Mouse (Mus musculus): Measurements from ENCODE around the gene Dock4. TPM values are rescaled to one million over a fixed set of nuclear protein-coding genes. Genes with fewer than 3 reads are reported as not detected.

The Dock4 gene
- polyA plus RNA-seq, 1 experiment from 2014 or later: 42.0 TPM

DNA sequence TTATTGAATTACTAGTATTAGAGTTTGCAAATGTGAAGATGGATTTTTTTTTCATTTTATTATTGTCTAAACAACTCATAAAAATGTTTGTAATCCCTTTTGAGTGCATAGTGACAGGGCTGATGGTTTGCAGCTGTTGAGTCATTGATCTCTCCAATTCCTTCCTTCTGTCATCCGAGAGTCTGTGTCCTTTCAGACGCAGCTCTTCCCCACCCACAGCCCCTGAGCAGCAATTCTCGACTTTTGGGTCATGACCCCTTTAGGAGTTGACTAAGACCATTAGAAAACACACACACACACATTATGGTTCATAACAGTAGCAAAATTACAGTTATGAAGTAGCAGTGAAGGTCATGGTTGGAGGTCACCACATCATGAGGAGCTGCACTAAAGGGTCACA lies 380.7 kb downstream of the Dock4 start:
- Histone ChIP-seq H3K27me3 (replicated peaks) (no peaks in the 10 kb centered on the region), H3K9me3 (no peaks in the 10 kb centered on the region), H3K36me3 (replicated peaks) (peaks cover 6% of the 10 kb centered on the region; the same call in 1 of the 2 replicates), H3K4me2 (no peak overlapping the region), H3K4me3 (no peak overlapping the region), H3K27ac (no peak overlapping the region), H3K4me1 (no peaks in the 10 kb centered on the region), H3K9ac (no peak overlapping the region)
- no peak for ATAC-seq (replicated peaks)
- 77% methylated on average over 3 of the region's 3 CpGs for WGBS

DNA sequence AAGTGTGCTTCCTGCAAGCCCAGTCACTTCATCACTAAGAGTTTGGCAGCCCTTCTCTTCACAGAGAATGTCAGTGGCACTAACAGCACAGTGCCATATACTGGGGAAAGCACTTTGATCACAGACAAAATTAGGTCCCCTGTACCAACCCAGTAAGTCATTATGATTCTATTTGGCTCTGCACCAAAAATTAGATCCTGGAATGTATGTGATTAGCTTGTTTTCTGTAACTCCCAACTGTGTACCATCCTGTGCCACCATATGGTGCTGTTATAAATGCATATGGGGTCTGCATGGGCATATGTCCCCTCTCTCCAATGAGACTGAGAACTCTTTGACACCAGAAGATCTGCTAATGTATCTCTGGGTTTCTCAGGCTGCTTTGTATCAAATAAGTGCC lies 382.3 kb downstream of the Dock4 start:
- Histone ChIP-seq H3K9me3 (no peaks in the 10 kb centered on the region), H3K4me2 (no peak overlapping the region), H3K4me3 (no peak overlapping the region), H3K27me3 (replicated peaks) (no peaks in the 10 kb centered on the region), H3K4me1 (no peaks in the 10 kb centered on the region), H3K36me3 (replicated peaks) (peaks cover 6% of the 10 kb centered on the region; the same call in 1 of the 2 replicates), H3K9ac (no peak overlapping the region), H3K27ac (no peak overlapping the region)
- ATAC-seq (replicated peaks): no peak; the same call in 1 of the 2 replicates

DNA sequence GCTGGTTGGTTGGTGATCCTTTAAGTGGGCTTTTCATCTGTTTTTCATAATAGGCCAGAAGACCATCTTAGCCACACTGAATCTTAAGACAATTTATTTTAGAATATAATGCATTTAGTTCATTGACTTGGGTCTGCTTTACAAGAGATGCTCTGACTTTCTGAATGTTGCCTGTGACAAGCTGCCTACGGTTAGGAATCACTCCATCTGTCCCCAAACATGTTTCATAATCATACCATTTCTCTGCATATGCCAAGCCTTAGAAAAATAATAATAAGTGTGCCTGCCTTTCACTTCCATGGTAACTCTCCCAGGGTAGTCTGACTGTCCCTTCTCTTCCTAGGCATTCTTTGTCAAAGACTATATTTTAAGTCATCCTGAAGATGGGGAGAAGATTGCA lies 383.5 kb downstream of the Dock4 start:
- Histone ChIP-seq H3K4me3 (no peak overlapping the region), H3K27me3 (replicated peaks) (no peaks in the 10 kb centered on the region), H3K4me2 (no peak overlapping the region), H3K36me3 (replicated peaks) (peaks cover 8% of the 10 kb centered on the region; the same call in 1 of the 2 replicates), H3K27ac (no peak overlapping the region), H3K4me1 (no peaks in the 10 kb centered on the region), H3K9me3 (no peaks in the 10 kb centered on the region), H3K9ac (no peak overlapping the region)
- WGBS: 85% methylated on average over 1 of the region's 1 CpGs
- ATAC-seq (replicated peaks): no peak

DNA sequence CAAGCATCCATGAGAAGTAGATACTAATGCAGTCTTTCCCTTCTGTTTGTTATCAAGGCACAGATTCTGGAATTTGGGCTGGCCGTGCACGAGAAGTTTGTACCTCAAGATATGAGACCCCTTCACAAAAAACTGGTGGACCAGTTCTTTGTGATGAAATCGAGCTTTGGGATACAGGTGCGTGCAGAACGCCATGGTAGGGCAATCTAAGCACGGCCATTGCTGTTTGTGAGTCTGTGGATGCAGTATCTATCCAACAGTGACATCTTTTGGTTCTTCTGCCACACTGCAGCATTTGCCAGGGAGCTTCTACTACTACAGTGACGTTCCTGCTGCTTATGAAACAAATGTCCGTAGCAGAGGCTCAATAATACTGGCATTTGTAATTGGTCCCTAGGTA lies 386.4 kb downstream of the Dock4 start:
- Histone ChIP-seq H3K4me2 (no peak overlapping the region), H3K36me3 (replicated peaks) (peaks cover 13% of the 10 kb centered on the region; the same call in 1 of the 2 replicates), H3K4me1 (no peaks in the 10 kb centered on the region), H3K27ac (no peak overlapping the region), H3K27me3 (replicated peaks) (no peaks in the 10 kb centered on the region), H3K4me3 (no peak overlapping the region), H3K9me3 (no peaks in the 10 kb centered on the region), H3K9ac (no peak overlapping the region)
- WGBS: 66% methylated on average over 8 of the region's 8 CpGs
- peak; percentile 71 for ATAC-seq (replicated peaks)

DNA sequence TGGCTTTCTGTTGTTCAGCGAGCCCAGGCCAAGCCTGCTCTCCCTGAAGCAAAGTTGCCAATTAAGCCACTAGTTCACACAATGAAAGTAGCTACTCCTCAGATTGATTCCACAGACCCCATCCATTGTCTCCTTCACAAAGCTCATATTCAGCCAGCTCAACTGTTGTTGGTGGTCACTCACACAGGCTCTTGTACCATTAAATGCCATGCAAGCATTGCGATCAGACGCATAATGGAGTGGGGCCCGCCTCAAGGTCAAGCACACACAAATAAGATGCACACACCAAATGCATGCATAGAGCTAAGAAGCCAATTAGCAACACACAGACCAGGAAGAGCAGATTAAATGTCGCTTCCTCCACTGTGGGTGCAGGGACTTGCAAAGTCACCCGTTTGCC lies 391.2 kb downstream of the Dock4 start:
- H3K4me3 ChIP-seq: no peak overlapping the region
- WGBS: 32% methylated on average over 6 of the region's 6 CpGs
- 0 out of 2 replicates have a peak overlapping the region, but pooled peaks have one; percentile 8 for H3K27ac ChIP-seq
- H3K36me3 ChIP-seq (replicated peaks): peaks cover 6% of the 10 kb centered on the region; the same call in 1 of the 2 replicates
- H3K27me3 ChIP-seq (replicated peaks): no peaks in the 10 kb centered on the region
- H3K4me1 ChIP-seq: peaks cover 16% of the 10 kb centered on the region
- no peak overlapping the region for H3K4me2 ChIP-seq
- H3K9me3 ChIP-seq: no peaks in the 10 kb centered on the region
- peak; percentile 48 for ATAC-seq (replicated peaks)
- H3K9ac ChIP-seq: no peak overlapping the region

DNA sequence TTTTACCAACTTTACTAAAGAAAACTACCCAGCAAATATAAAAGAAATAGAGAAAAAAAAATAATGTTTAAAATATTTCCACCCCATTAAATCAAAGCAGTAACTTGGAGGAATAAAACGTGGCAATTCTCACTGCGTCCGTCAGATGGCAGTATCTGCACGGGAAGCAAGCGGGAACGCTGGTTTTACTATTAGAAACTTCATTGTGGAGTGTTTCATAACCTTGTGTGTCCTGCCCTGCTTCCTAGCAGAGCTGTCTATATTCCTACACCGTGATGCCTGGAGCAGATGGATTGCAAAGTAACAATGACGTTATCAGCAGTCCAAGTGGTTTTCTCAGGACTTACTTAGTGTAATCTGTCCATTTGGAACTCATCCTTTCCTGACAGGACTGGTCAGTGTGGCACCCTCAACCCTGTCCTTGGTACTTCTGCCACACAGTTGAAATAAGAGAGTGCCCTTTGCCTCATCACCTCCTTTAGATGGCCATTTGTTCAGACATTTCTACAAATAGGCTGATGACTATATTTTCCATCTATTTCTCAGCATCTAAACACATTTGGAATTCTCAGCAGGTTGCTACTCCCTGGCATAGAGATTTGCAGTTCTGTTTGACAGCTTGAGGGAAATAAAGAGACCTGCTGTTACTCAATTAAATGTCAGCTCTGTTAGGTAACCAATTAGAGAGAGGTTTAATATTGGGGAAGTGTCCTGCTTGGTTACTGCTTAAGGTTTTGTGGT lies 392.0 kb downstream of the Dock4 start:
- Histone ChIP-seq H3K9ac (no peak overlapping the region), H3K4me1 (peaks cover 16% of the 10 kb centered on the region), H3K9me3 (no peaks in the 10 kb centered on the region), H3K27ac (0 out of 2 replicates have a peak overlapping the region, but pooled peaks have one; percentile 25), H3K36me3 (replicated peaks) (peaks cover 6% of the 10 kb centered on the region; the same call in 1 of the 2 replicates), H3K27me3 (replicated peaks) (no peaks in the 10 kb centered on the region), H3K4me2 (no peak overlapping the region), H3K4me3 (no peak overlapping the region)
- ATAC-seq (replicated peaks): peak; percentile 74
- WGBS: 4% methylated on average over 8 of the region's 8 CpGs

DNA sequence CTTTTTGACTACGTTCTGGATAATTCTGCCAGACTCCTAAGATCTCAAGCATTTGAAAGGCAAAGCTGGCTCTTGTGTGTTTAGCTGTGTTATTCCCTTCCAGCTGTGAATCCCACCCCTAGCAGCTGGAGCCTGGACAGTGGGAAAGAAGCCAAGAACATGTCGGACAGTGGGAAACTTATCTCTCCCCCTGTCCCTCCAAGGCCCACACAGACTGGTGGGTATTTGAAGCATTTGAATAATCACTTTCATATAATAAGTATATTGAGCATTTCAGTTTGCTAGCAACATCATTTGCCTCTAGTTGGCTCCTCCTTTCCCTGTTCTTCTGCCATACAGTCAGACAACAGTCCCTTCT lies 392.6 kb downstream of the Dock4 start:
- 48% methylated on average over 2 of the region's 2 CpGs for WGBS
- peaks cover 16% of the 10 kb centered on the region for H3K4me1 ChIP-seq
- H3K4me3 ChIP-seq: no peak overlapping the region
- H3K9me3 ChIP-seq: no peaks in the 10 kb centered on the region
- no peak overlapping the region for H3K4me2 ChIP-seq
- no peaks in the 10 kb centered on the region for H3K27me3 ChIP-seq (replicated peaks)
- H3K9ac ChIP-seq: no peak overlapping the region
- no peak overlapping the region for H3K27ac ChIP-seq
- H3K36me3 ChIP-seq (replicated peaks): peaks cover 6% of the 10 kb centered on the region; the same call in 1 of the 2 replicates
- no peak for ATAC-seq (replicated peaks)

DNA sequence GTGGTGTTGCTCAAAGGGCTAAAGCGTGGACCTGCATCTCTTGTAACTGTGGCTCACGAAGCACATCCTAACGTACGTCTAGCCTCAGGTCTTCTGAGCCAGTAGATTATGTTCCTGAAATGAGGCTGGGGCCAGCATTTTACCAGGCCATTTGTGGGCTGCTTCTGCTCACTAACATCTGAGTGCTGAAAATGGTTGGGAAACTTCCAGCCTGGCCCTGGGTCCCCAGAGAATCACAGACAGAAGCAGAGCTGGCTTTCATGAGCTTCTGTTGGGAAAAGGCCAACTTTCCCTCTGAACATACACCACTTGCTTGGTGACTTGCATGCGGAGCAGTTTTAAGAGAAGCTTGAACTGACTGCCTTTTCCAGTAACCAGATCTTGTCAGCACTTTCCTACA lies 393.2 kb downstream of the Dock4 start:
- Histone ChIP-seq H3K4me1 (peaks cover 16% of the 10 kb centered on the region), H3K9ac (no peak overlapping the region), H3K9me3 (no peaks in the 10 kb centered on the region), H3K27ac (no peak overlapping the region), H3K4me2 (no peak overlapping the region), H3K36me3 (replicated peaks) (peaks cover 6% of the 10 kb centered on the region; the same call in 1 of the 2 replicates), H3K27me3 (replicated peaks) (no peaks in the 10 kb centered on the region), H3K4me3 (no peak overlapping the region)
- ATAC-seq (replicated peaks): no peak
- 79% methylated on average over 5 of the region's 5 CpGs for WGBS

DNA sequence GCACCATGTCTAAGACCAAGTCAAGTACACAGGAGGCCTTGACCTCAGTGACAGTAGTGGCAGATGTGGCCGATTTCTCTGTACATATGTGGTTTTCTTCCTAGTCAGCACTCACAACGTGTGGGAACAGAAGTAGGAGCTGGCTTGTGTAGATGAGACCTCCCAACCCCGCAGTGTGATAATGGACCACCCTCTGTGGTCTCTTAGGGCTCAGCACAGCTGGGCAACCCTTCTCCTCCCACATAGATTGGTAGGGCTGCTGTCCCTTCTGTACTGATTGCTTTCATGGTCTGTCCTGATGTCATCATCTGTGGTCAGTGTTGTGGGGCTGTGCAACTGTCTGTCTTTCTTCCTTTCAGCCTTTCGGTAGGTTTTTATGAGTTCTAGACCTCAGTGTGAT lies 394.1 kb downstream of the Dock4 start:
- H3K4me3 ChIP-seq: no peak overlapping the region
- H3K4me2 ChIP-seq: no peak overlapping the region
- H3K27ac ChIP-seq: no peak overlapping the region
- H3K36me3 ChIP-seq (replicated peaks): no peaks in the 10 kb centered on the region; the same call in 1 of the 2 replicates
- H3K9me3 ChIP-seq: no peaks in the 10 kb centered on the region
- H3K9ac ChIP-seq: no peak overlapping the region
- peaks cover 16% of the 10 kb centered on the region for H3K4me1 ChIP-seq
- no peaks in the 10 kb centered on the region for H3K27me3 ChIP-seq (replicated peaks)
- ATAC-seq (replicated peaks): no peak
- WGBS: 79% methylated on average over 4 of the region's 4 CpGs

DNA sequence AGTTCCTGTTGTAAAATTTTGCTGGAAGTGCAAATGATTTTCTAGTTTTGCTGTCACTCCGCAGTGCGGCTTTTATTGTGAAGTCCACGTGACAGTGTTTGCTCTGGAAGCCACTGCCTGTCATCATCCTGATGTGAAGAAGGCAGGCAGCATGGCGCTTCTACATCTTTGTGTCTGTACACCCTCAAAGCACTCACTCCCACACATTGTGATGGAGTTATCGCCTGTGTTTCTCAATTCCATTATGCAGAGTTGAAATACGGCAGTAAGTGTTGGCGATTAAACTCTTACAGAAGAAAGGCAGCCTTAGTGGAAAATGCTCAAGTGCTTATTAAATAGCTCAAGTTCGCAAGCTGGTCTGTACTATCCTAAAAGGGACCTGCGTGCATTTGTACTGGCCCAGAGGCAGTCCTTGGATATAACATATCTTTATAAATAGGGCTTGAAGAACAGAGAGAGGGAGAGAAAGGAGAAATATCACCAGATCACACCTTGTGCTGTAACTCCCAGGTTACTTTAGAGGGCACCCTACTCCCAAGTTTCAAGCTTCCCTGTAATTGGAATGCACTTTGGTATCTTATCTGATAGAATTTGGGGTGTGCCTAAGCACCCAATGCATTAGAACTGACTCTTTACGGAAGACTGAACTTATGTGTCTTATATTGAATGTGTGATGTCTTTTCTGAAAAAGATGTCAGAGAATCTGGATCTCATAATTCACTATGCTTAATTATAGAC lies 396.7 kb downstream of the Dock4 start:
- WGBS: 72% methylated on average over 10 of the region's 10 CpGs
- H3K4me2 ChIP-seq: no peak overlapping the region

DNA sequence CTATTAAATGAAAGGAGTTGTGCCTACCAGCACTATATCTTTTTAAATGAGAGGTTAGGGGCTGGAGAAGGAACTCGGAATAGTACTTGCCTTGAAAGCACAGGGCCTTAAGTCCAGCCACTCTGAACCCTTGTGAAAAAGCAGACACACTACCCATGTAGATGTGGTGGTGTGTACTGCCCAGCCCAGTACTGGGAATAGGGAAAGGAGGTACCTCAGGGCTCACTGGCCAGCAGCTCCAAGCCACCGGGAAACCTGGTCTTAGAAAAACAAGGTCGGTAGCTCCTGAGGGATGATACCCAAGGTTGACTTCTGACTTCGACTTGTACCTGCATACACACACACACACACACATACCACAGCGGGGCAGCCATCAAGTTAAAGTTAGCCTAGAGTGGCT lies 397.2 kb downstream of the Dock4 start:
- H3K4me3 ChIP-seq: no peak overlapping the region
- H3K4me1 ChIP-seq: peaks cover 12% of the 10 kb centered on the region; the same call in 1 of the 2 replicates
- no peaks in the 10 kb centered on the region for H3K36me3 ChIP-seq (replicated peaks)
- 0 out of 2 replicates have a peak, but pooled peaks have one; percentile 35 for ATAC-seq (replicated peaks)
- no peaks in the 10 kb centered on the region for H3K27me3 ChIP-seq (replicated peaks)
- WGBS: 87% methylated on average over 5 of the region's 5 CpGs
- H3K4me2 ChIP-seq: no peak overlapping the region
- no peak overlapping the region for H3K9ac ChIP-seq
- H3K27ac ChIP-seq: no peak overlapping the region
- no peaks in the 10 kb centered on the region for H3K9me3 ChIP-seq

More for the DNA sequence above, 396.7 kb downstream of the Dock4 start:
- Histone ChIP-seq H3K9ac (no peak overlapping the region), H3K4me3 (no peak overlapping the region), H3K27me3 (replicated peaks) (no peaks in the 10 kb centered on the region), H3K27ac (no peak overlapping the region), H3K36me3 (replicated peaks) (no peaks in the 10 kb centered on the region), H3K9me3 (no peaks in the 10 kb centered on the region), H3K4me1 (peaks cover 16% of the 10 kb centered on the region)
- peak; percentile 57; the same call in 1 of the 2 replicates for ATAC-seq (replicated peaks)

DNA sequence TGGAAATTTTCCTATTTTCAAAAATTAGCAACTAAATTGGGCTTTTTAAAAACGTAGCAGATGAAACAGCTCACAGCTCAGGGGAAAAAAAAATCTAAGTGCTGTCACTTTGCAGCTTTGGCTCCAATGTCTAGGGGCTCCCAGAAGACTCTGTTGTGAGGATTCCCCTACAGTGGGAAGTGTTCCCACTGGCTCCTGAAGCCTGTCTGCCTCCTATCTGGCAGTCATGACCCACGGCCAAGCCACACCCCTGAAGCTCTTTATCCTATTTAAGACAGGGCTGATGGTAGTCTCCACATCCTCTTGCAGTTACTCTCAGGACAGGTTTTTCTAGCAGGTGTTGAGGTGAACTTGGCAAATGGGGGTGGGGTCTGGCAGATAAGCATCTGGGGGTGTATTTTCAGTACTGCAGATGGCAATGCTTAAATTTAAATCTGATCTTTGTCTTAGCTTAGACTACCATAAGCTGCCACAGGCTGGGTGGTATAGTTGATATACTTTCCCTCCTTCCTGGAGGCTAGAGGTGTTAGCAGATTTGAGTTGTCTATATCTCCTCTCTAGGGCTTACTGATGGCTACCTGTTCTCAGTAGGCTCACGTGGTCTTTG lies 397.8 kb downstream of the Dock4 start:
- H3K4me3 ChIP-seq: no peak overlapping the region
- H3K4me2 ChIP-seq: no peak overlapping the region
- WGBS: 70% methylated on average over 3 of the region's 3 CpGs
- H3K9me3 ChIP-seq: no peaks in the 10 kb centered on the region
- H3K36me3 ChIP-seq (replicated peaks): no peaks in the 10 kb centered on the region
- ATAC-seq (replicated peaks): no peak
- H3K27ac ChIP-seq: no peak overlapping the region
- H3K27me3 ChIP-seq (replicated peaks): no peaks in the 10 kb centered on the region
- H3K4me1 ChIP-seq: peaks cover 7% of the 10 kb centered on the region; the same call in 1 of the 2 replicates
- no peak overlapping the region for H3K9ac ChIP-seq

Measured in midbrain, embryonic 15.5 days (tissue).